Mouse (Mus musculus) midbrain, embryonic 14.5 days (tissue): Measurements from ENCODE around the gene Chuk. TPM values are rescaled to one million over a fixed set of nuclear protein-coding genes. Genes with fewer than 3 reads are reported as not detected.

ENCODE experiments used
- ATAC-seq: fragments of 200-750 bp; cut with Nextera tagmentation; 2 replicates; pipeline ENCODE4 v1.8.0; 2017; ENCODE audit warnings: moderate number of reproducible peaks, moderate library complexity; ENCODE audit not compliant: low FRiP score, low TSS enrichment
- DNase-seq: peaks from one replicate; pipeline ENCODE4 v3.0.0-alpha.2; 2015
- H3K27ac ChIP-seq: fragments of 300-500 bp; sonication (generic); replicated peaks from 2 replicates; pipeline ENCODE4 v1.5.1; 2014; ENCODE audit warnings: mild to moderate bottlenecking, low read depth, low read length, moderate library complexity
- H3K27me3 ChIP-seq: fragments of 300-500 bp; sonication (generic); 2 replicates; pipeline ENCODE4 v1.6.1; 2014; ENCODE audit warnings: low read length, control low read depth, mixed read lengths; ENCODE audit not compliant: control insufficient read depth, insufficient read depth
- H3K36me3 ChIP-seq: fragments of 300-500 bp; sonication (generic); 2 replicates; pipeline ENCODE4 v1.6.1; 2014; ENCODE audit warnings: low read length, control low read depth; ENCODE audit not compliant: control insufficient read depth, insufficient read depth
- H3K4me1 ChIP-seq: fragments of 300-500 bp; sonication (generic); 2 replicates; pipeline ENCODE4 v1.6.1; 2014; ENCODE audit warnings: mild to moderate bottlenecking, antibody characterized with exemption, low read length, control low read depth; ENCODE audit not compliant: control insufficient read depth, insufficient read depth
- H3K4me2 ChIP-seq: fragments of 300-500 bp; sonication (generic); 2 replicates; pipeline ENCODE4 v1.6.1; 2014; ENCODE audit warnings: mild to moderate bottlenecking, low read length, moderate library complexity
- H3K4me3 ChIP-seq: fragments of 300-500 bp; sonication (generic); replicated peaks from 2 replicates; pipeline ENCODE4 v1.5.1; 2014; ENCODE audit warnings: low read depth, low read length
- H3K9ac ChIP-seq: fragments of 300-500 bp; sonication (generic); replicated peaks from 2 replicates; pipeline ENCODE4 v1.6.1; 2014; ENCODE audit warnings: mild to moderate bottlenecking, low read length, moderate library complexity
- H3K9me3 ChIP-seq: fragments of 300-500 bp; sonication (generic); 2 replicates; pipeline ENCODE4 v1.6.1; 2016; ENCODE audit warnings: low read length, control low read depth, mixed read lengths; ENCODE audit not compliant: control insufficient read depth
- WGBS: fragments of 180-500 bp; shearing (Covaris S2); extraction: QIAGEN DNeasy Blood & Tissue Kit; methylation state at CpG from one replicate; pipeline ENCODE4 v1.1.7; 2014; 5-methylcytosine and 5-hydroxymethylcytosine counted together
- polyA plus RNA-seq: library from polyadenylated mRNA; unstranded; fragments of >200 nt; fragmentation: Nextera tagmentation; extraction: Ambion mirVana; gene quantifications from 2 replicates; pipeline ENCODE4 v1.2.1, GENCODE M21; 2014

Chuk gene
- polyA plus RNA-seq, 1 experiment from 2014 or later, result 60.1 TPM

- Histone ChIP-seq H3K9me3 (no peaks in the 10 kb centered on the region), H3K27ac (no peak overlapping the region), H3K4me1 (peaks cover 10% of the 10 kb centered on the region), H3K36me3 (peaks cover 18% of the 10 kb centered on the region; the same call in 1 of the 2 replicates), H3K27me3 (no peaks in the 10 kb centered on the region), H3K9ac (no peak overlapping the region), H3K4me2 (no peak overlapping the region), H3K4me3 (no peak overlapping the region)
- ATAC-seq (no peak), DNase-seq (no peak)
- WGBS, result 88% methylated on average over 9 of the region's 9 CpGs
Observed at GRCm38 (mm10) chr19:44067323-44068049, 39.8 kb downstream of the Chuk start.

GRCm38 (mm10) chr19:44064734-44065133, 42.5 kb downstream of the Chuk start:
- H3K9me3 ChIP-seq, result no peaks in the 10 kb centered on the region
- no peak overlapping the region for H3K9ac ChIP-seq
- H3K4me3 ChIP-seq, result no peak overlapping the region
- peaks cover 42% of the 10 kb centered on the region for H3K36me3 ChIP-seq
- no peak for ATAC-seq
- no peak overlapping the region for H3K4me2 ChIP-seq
- DNase-seq, result no peak
- H3K27me3 ChIP-seq, result no peaks in the 10 kb centered on the region
- peaks cover 10% of the 10 kb centered on the region for H3K4me1 ChIP-seq
- H3K27ac ChIP-seq, result no peak overlapping the region
- WGBS, result 95% methylated on average over 2 of the region's 2 CpGs

- 95% methylated on average over 7 of the region's 7 CpGs for WGBS
- no peak for ATAC-seq
- no peak for DNase-seq
Observed at GRCm38 (mm10) chr19:44063773-44064172, 43.5 kb downstream of the Chuk start.

GRCm38 (mm10) chr19:44060226-44060625, 47.1 kb downstream of the Chuk start:
- no peaks in the 10 kb centered on the region for H3K27me3 ChIP-seq
- no peak for DNase-seq
- no peaks in the 10 kb centered on the region for H3K4me1 ChIP-seq
- no peak overlapping the region for H3K4me2 ChIP-seq
- no peak for ATAC-seq
- H3K27ac ChIP-seq, result no peak overlapping the region
- H3K9me3 ChIP-seq, result no peaks in the 10 kb centered on the region
- peaks cover 64% of the 10 kb centered on the region for H3K36me3 ChIP-seq
- H3K9ac ChIP-seq, result no peak overlapping the region
- H3K4me3 ChIP-seq, result no peak overlapping the region
- WGBS, result 88% methylated on average over 3 of the region's 3 CpGs

More at GRCm38 (mm10) chr19:44063773-44064172, 43.5 kb downstream of the Chuk start:
- peaks cover 51% of the 10 kb centered on the region for H3K36me3 ChIP-seq
- no peak overlapping the region for H3K27ac ChIP-seq
- no peaks in the 10 kb centered on the region for H3K9me3 ChIP-seq
- no peak overlapping the region for H3K9ac ChIP-seq
- no peak overlapping the region for H3K4me2 ChIP-seq
- H3K4me1 ChIP-seq, result peaks cover 8% of the 10 kb centered on the region
- no peak overlapping the region for H3K4me3 ChIP-seq
- H3K27me3 ChIP-seq, result no peaks in the 10 kb centered on the region

- ATAC-seq (no peak), DNase-seq (no peak)
- H3K27me3 ChIP-seq, result no peaks in the 10 kb centered on the region
- no peak overlapping the region for H3K4me3 ChIP-seq
- H3K9ac ChIP-seq, result no peak overlapping the region
- H3K4me1 ChIP-seq, result no peaks in the 10 kb centered on the region
- WGBS, result 84% methylated on average over 4 of the region's 4 CpGs
- H3K9me3 ChIP-seq, result no peaks in the 10 kb centered on the region
- peaks cover 47% of the 10 kb centered on the region for H3K36me3 ChIP-seq
- H3K4me2 ChIP-seq, result no peak overlapping the region
- no peak overlapping the region for H3K27ac ChIP-seq
Observed at GRCm38 (mm10) chr19:44055173-44055826, 52.0 kb downstream of the Chuk start.

GRCm38 (mm10) chr19:44050388-44050787, 56.9 kb downstream of the Chuk start:
- Histone ChIP-seq H3K27me3 (no peaks in the 10 kb centered on the region), H3K4me1 (no peaks in the 10 kb centered on the region), H3K27ac (no peak overlapping the region), H3K4me3 (no peak overlapping the region), H3K4me2 (no peak overlapping the region), H3K9me3 (no peaks in the 10 kb centered on the region), H3K36me3 (peaks cover 25% of the 10 kb centered on the region), H3K9ac (no peak overlapping the region)
- 93% methylated on average over 4 of the region's 4 CpGs for WGBS
- ATAC-seq, result no peak
- no peak for DNase-seq

GRCm38 (mm10) chr19:44049282-44049681, 58.0 kb downstream of the Chuk start:
- Histone ChIP-seq H3K4me1 (no peaks in the 10 kb centered on the region), H3K27ac (no peak overlapping the region), H3K9ac (no peak overlapping the region), H3K4me2 (no peak overlapping the region), H3K4me3 (no peak overlapping the region), H3K9me3 (no peaks in the 10 kb centered on the region), H3K36me3 (peaks cover 30% of the 10 kb centered on the region), H3K27me3 (no peaks in the 10 kb centered on the region)
- no peak for ATAC-seq
- 59% methylated on average over 3 of the region's 3 CpGs for WGBS
- DNase-seq, result no peak

- no peak overlapping the region for H3K4me3 ChIP-seq
- H3K9ac ChIP-seq, result no peak overlapping the region
- WGBS, result 80% methylated on average over 3 of the region's 3 CpGs
- no peaks in the 10 kb centered on the region for H3K27me3 ChIP-seq
- peaks cover 22% of the 10 kb centered on the region for H3K36me3 ChIP-seq
- no peak for DNase-seq
- ATAC-seq, result no peak
- no peak overlapping the region for H3K4me2 ChIP-seq
- no peaks in the 10 kb centered on the region for H3K4me1 ChIP-seq
- H3K27ac ChIP-seq, result no peak overlapping the region
- no peaks in the 10 kb centered on the region for H3K9me3 ChIP-seq
Observed at GRCm38 (mm10) chr19:44045847-44046246, 61.4 kb downstream of the Chuk start.

GRCm38 (mm10) chr19:44042121-44042520, 65.2 kb downstream of the Chuk start:
- H3K9ac ChIP-seq, result no peak overlapping the region
- ATAC-seq (no peak), DNase-seq (no peak)
- no peaks in the 10 kb centered on the region for H3K27me3 ChIP-seq
- no peaks in the 10 kb centered on the region for H3K9me3 ChIP-seq
- no peak overlapping the region for H3K4me3 ChIP-seq
- H3K27ac ChIP-seq, result no peak overlapping the region
- no peaks in the 10 kb centered on the region for H3K4me1 ChIP-seq
- peaks cover 44% of the 10 kb centered on the region for H3K36me3 ChIP-seq
- H3K4me2 ChIP-seq, result no peak overlapping the region
- 81% methylated on average over 5 of the region's 5 CpGs for WGBS
